Mouse (Mus musculus) kidney, adult 2 months (tissue): Measurements from ENCODE around the gene Bsg. TPM values are rescaled to one million over a fixed set of nuclear protein-coding genes. Genes with fewer than 3 reads are reported as not detected.

Source experiments
- DNase-seq: peaks from one replicate; pipeline ENCODE4 v3.0.0; 2021
- H3K27ac ChIP-seq: fragments of 200-500 bp; 2 replicates; pipeline ENCODE4 v1.5.1; 2012; ENCODE audit warnings: low read depth, low read length, control low read depth, inconsistent platforms; ENCODE audit not compliant: insufficient read depth
- H3K27me3 ChIP-seq: fragments of 200-500 bp; replicated peaks from 2 replicates; pipeline ENCODE4 v1.6.1; 2012; ENCODE audit warnings: mild to moderate bottlenecking, moderate library complexity, low read length, inconsistent platforms; ENCODE audit not compliant: control insufficient read depth, insufficient read depth
- H3K36me3 ChIP-seq: fragments of 200-500 bp; 2 replicates; pipeline ENCODE4 v1.6.1; 2012; ENCODE audit warnings: mild to moderate bottlenecking, moderate library complexity, low read length, inconsistent platforms; ENCODE audit not compliant: control insufficient read depth, insufficient read depth
- H3K4me1 ChIP-seq: fragments of 200-500 bp; 2 replicates; pipeline ENCODE4 v1.6.1; 2011; ENCODE audit warnings: low read length; ENCODE audit not compliant: control insufficient read depth, insufficient read depth
- H3K4me3 ChIP-seq: fragments of 200-500 bp; 2 replicates; pipeline ENCODE4 v1.5.1; 2011; ENCODE audit warnings: mild to moderate bottlenecking, low read depth, low read length, control low read depth; ENCODE audit not compliant: insufficient read depth
- CTCF ChIP-seq: fragments of 200-500 bp; conservative IDR thresholded peaks from 2 replicates; pipeline ENCODE4 v1.5.1; 2011; ENCODE audit warnings: low read depth, mild to moderate bottlenecking, control low read depth, low read length, moderate library complexity, mixed read lengths; ENCODE audit not compliant: insufficient read depth, insufficient read length
- POLR2A ChIP-seq: fragments of 200-500 bp; IDR thresholded peaks from one replicate; pipeline ENCODE4 v1.6.1; 2011; ENCODE audit warnings: low read depth, low read length, control low read depth
- WGBS: fragments of 180-500 bp; shearing (Covaris S2); methylation state at CpG from one replicate; pipeline ENCODE4 v1.1.7; 2018; 5-methylcytosine and 5-hydroxymethylcytosine counted together
- polyA plus RNA-seq: library from polyadenylated mRNA; depleted of rRNA; stranded (reverse); fragments of >200 nt; gene quantifications from 2 replicates; pipeline ENCODE4 v1.2.3, GENCODE M21; 2012; rRNA removed

Bsg gene
- polyA plus RNA-seq, 1 experiment = 825 TPM

DNA sequence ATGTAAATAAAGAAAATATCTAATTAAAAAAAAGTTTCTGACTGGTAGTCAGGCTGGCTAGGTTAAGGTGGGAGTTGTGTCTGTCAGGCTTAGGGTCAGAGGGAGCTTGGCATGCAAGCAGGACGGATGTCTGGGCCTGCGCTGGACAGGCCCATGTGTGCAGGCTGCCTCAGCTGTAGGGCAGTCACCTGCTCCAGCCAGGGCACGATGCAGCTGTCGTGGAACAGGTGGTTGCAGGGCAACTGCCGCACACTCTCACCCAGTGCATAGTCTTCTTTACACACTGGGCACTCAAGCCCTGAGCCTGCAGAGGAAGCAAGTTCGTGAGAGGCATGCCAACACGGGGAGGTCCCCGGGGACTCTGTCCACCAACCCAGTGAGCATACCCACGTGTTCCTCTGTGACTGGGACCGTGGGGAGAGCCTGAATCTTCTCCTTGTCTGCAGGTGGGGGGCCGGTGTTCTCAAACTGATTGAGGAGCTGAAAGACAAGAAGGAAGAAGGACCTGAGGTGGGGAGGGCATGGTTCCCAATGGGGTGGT is 56.4 kb downstream of the Bsg start:
- no peak for TF ChIP-seq CTCF
- TF ChIP-seq POLR2A = no peak

More for the DNA sequence above, 56.4 kb downstream of the Bsg start:
- Histone ChIP-seq H3K36me3 (peaks cover 2% of the 10 kb centered on the region), H3K27ac (no peak overlapping the region), H3K4me1 (peaks cover 11% of the 10 kb centered on the region), H3K27me3 (no peaks in the 10 kb centered on the region), H3K4me3 (no peak overlapping the region)
- no peak for DNase-seq
- WGBS = 90% methylated on average over 11 of the region's 11 CpGs

Other genes with a start within 250 kb of the Bsg start
- gene Vmn2r83, start 235.8 kb upstream of the Bsg start, polyA plus RNA-seq = not detected in 2 replicates
- gene Plpp2, start 170.7 kb upstream of the Bsg start, polyA plus RNA-seq = 58.1 and 66.2 TPM in 2 replicates
- gene Mier2, start 149.3 kb upstream of the Bsg start, polyA plus RNA-seq = 35.0 and 45.0 TPM in 2 replicates
- 0.05 TPM in 1 of 2 replicates, not detected in the other for gene Theg, start 117.2 kb upstream of the Bsg start, polyA plus RNA-seq
- gene C2cd4c, start 90.5 kb upstream of the Bsg start, polyA plus RNA-seq = 0.03 and 0.07 TPM in 2 replicates
- gene Shc2, start 66.6 kb upstream of the Bsg start, polyA plus RNA-seq = 0.97 and 1.6 TPM in 2 replicates
- gene Odf3l2, start 58.8 kb upstream of the Bsg start, polyA plus RNA-seq = 0.17 TPM in 1 of 2 replicates, not detected in the other
- 0.44 TPM in 1 of 2 replicates, not detected in the other for gene Madcam1, start 39.9 kb upstream of the Bsg start, polyA plus RNA-seq
- 60.3 and 75.2 TPM in 2 replicates for gene Tpgs1, start 35.1 kb upstream of the Bsg start, polyA plus RNA-seq
- 159 and 183 TPM in 2 replicates for gene Cdc34, start 22.3 kb upstream of the Bsg start, polyA plus RNA-seq
- gene Gzmm, start 15.5 kb upstream of the Bsg start, polyA plus RNA-seq = 0.34 and 0.94 TPM in 2 replicates
- gene Hcn2, start 12.1 kb downstream of the Bsg start, polyA plus RNA-seq = 1.5 and 1.9 TPM in 2 replicates
- gene Polrmt, start 42.1 kb downstream of the Bsg start, polyA plus RNA-seq = 66.3 and 77.9 TPM in 2 replicates
- not detected in 2 replicates for gene Fgf22, start 50.6 kb downstream of the Bsg start, polyA plus RNA-seq
- 90.2 and 122 TPM in 2 replicates for gene Rnf126, start 62.5 kb downstream of the Bsg start, polyA plus RNA-seq
- gene Fstl3, start 72.8 kb downstream of the Bsg start, polyA plus RNA-seq = 17.0 and 24.1 TPM in 2 replicates
- 0.03 and 0.08 TPM in 2 replicates for gene Prss57, start 86.5 kb downstream of the Bsg start, polyA plus RNA-seq
- gene Palm, start 89.1 kb downstream of the Bsg start, polyA plus RNA-seq = 110 and 121 TPM in 2 replicates
- 17.9 and 19.9 TPM in 2 replicates for gene Misp, start 116.5 kb downstream of the Bsg start, polyA plus RNA-seq
- gene Ptbp1, start 149.9 kb downstream of the Bsg start, polyA plus RNA-seq = 184 and 198 TPM in 2 replicates
- gene Prtn3, start 170.0 kb downstream of the Bsg start, polyA plus RNA-seq = 0.67 and 0.99 TPM in 2 replicates
- 2.7 and 3.2 TPM in 2 replicates for gene Plppr3, start 170.1 kb downstream of the Bsg start, polyA plus RNA-seq
- 0.10 TPM in 1 of 2 replicates, not detected in the other for gene Elane, start 181.8 kb downstream of the Bsg start, polyA plus RNA-seq
- 1,335 and 2,389 TPM in 2 replicates for gene Cfd, start 186.4 kb downstream of the Bsg start, polyA plus RNA-seq
- gene Med16, start 204.4 kb downstream of the Bsg start, polyA plus RNA-seq = 57.1 and 75.4 TPM in 2 replicates
- not detected in 2 replicates for gene Gm26602, start 206.4 kb downstream of the Bsg start, polyA plus RNA-seq
- gene Kiss1r, start 212.5 kb downstream of the Bsg start, polyA plus RNA-seq = 5.6 and 9.2 TPM in 2 replicates
- 146 and 154 TPM in 2 replicates for gene R3hdm4, start 216.7 kb downstream of the Bsg start, polyA plus RNA-seq
- gene Arid3a, start 222.6 kb downstream of the Bsg start, polyA plus RNA-seq = 6.7 and 8.1 TPM in 2 replicates